In genomic region chr5:102206953-102207352, GRCm38 (mm10) we compare ENCODE assay signal across 7 mouse cellular contexts.
A peak's percentile ranks its signal among the peaks of the same experiment; 100 is the strongest.
DNase-seq lines count a peak whose midpoint lies in the region; ATAC-seq and TF ChIP-seq lines count a peak whose summit lies in the region.

No protein-coding gene starts in this region.

- no peak overlapping the region for H3K27ac ChIP-seq in embryonic facial prominence, embryonic 11.5 days (replicated peaks; ENCODE audit: low read depth, low read length)
- no peak overlapping the region for H3K27ac ChIP-seq in heart, adult 2 months
- H3K27ac ChIP-seq in midbrain, embryonic 11.5 days (ENCODE audit: low read depth, low read length), result no peak overlapping the region
- no peak overlapping the region for H3K27ac ChIP-seq in small intestine, adult 2 months (ENCODE audit: insufficient read depth, low read depth, low read length)

- peak; percentile 78; the same call in 1 of the 2 replicates for ATAC-seq in embryonic facial prominence, embryonic 11.5 days (replicated peaks; ENCODE audit: insufficient number of reproducible peaks, low FRiP score, low TSS enrichment, low read depth)
- ATAC-seq in midbrain, embryonic 11.5 days (ENCODE audit: low FRiP score), result peak; percentile 88

- WGBS in embryonic facial prominence, embryonic 11.5 days, result 4% methylated on average over 16 of the region's 16 CpGs
- whole genome bisulfite sequencing in heart, adult 2 months, result 2% methylated on average over 16 of the region's 16 CpGs
- 5% methylated on average over 16 of the region's 16 CpGs for WGBS in midbrain, embryonic 11.5 days
- WGBS in small intestine, adult 2 months, result 4% methylated on average over 16 of the region's 16 CpGs

- TF ChIP-seq POLR2A in heart, adult 2 months (IDR thresholded peaks at IDR 0.05; ENCODE audit: insufficient read depth, low read depth, low read length), result no peak
- TF ChIP-seq POLR2A in small intestine, adult 2 months (IDR thresholded peaks at IDR 0.05; ENCODE audit: low read depth, low read length), result no peak

- intact Hi-C loops in heart, adult 2 months (cut with DNase I), result loop anchor here (5.0 to 10.0 kb wide), 2 partner anchors 485 to 668 kb away; no protein-coding TSS in a partner anchor
- intact Hi-C loops in left cerebral cortex, postnatal 25 days (cut with DNase I), result loop anchor here (1.0 to 5.0 kb wide), 4 partner anchors 210 to 665 kb away; no protein-coding TSS in a partner anchor

- no peaks in the 10 kb centered on the region for H3K79me2 ChIP-seq in heart, adult 2 months (replicated peaks; ENCODE audit: control insufficient read depth, insufficient read depth, low read length)

- H3K36me3 ChIP-seq in embryonic facial prominence, embryonic 11.5 days (replicated peaks; ENCODE audit: control insufficient read depth, insufficient read depth, low read depth, low read length), result no peaks in the 10 kb centered on the region
- H3K36me3 ChIP-seq in heart, adult 2 months (ENCODE audit: control insufficient read depth, insufficient read depth, low read length), result no peaks in the 10 kb centered on the region
- H3K36me3 ChIP-seq in midbrain, embryonic 11.5 days (ENCODE audit: control insufficient read depth, insufficient read depth, low read length), result no peaks in the 10 kb centered on the region
- H3K36me3 ChIP-seq in small intestine, adult 2 months (ENCODE audit: control insufficient read depth, insufficient read depth, low read length), result no peaks in the 10 kb centered on the region

- H3K4me2 ChIP-seq in embryonic facial prominence, embryonic 11.5 days (ENCODE audit: low read depth, low read length), result no peak overlapping the region
- H3K4me2 ChIP-seq in midbrain, embryonic 11.5 days, result peak overlapping the region; percentile 16; the same call in 1 of the 2 replicates

- TF ChIP-seq EP300 in heart, adult 2 months (IDR thresholded peaks at IDR 0.05; ENCODE audit: insufficient read depth, low read depth, low read length), result no peak

- no peaks in the 10 kb centered on the region for H3K4me1 ChIP-seq in embryonic facial prominence, embryonic 11.5 days (ENCODE audit: control insufficient read depth, insufficient read depth, low read length)
- H3K4me1 ChIP-seq in heart, adult 2 months (ENCODE audit: control insufficient read depth, insufficient read depth, low read length), result no peaks in the 10 kb centered on the region
- peaks cover 3% of the 10 kb centered on the region; the same call in 1 of the 2 replicates for H3K4me1 ChIP-seq in midbrain, embryonic 11.5 days (ENCODE audit: control insufficient read depth, insufficient read depth, low read length)
- H3K4me1 ChIP-seq in small intestine, adult 2 months (ENCODE audit: control insufficient read depth, insufficient read depth, insufficient read length, low read length), result no peaks in the 10 kb centered on the region

- no peaks in the 10 kb centered on the region for H3K27me3 ChIP-seq in embryonic facial prominence, embryonic 11.5 days (ENCODE audit: control insufficient read depth, insufficient read depth, low read length)
- H3K27me3 ChIP-seq in heart, adult 2 months (ENCODE audit: control insufficient read depth, insufficient read depth, low read length), result 0 out of 2 replicates have a peak, but pooled peaks cover 1% of the 10 kb centered on the region
- H3K27me3 ChIP-seq in midbrain, embryonic 11.5 days (ENCODE audit: control insufficient read depth, insufficient read depth, low read length), result no peaks in the 10 kb centered on the region
- H3K27me3 ChIP-seq in small intestine, adult 2 months (ENCODE audit: control insufficient read depth, insufficient read depth, low read length), result no peaks in the 10 kb centered on the region

- no peaks in the 10 kb centered on the region for H3K9me3 ChIP-seq in embryonic facial prominence, embryonic 11.5 days (replicated peaks; ENCODE audit: control insufficient read depth, low read length)
- H3K9me3 ChIP-seq in midbrain, embryonic 11.5 days (ENCODE audit: control insufficient read depth, low read length), result no peaks in the 10 kb centered on the region

- DNase-seq in adrenal gland, postnatal 36 days, result peak; percentile 70 to 82
- DNase-seq in embryonic facial prominence, embryonic 11.5 days (ENCODE audit: low spot score), result peak; percentile 92
- DNase-seq in heart, adult 2 months, result peak; percentile 57 to 64
- peak; percentile 71 for DNase-seq in kidney, adult 11 months
- DNase-seq in left cerebral cortex, postnatal 25 days (ENCODE audit: low spot score in 2 of 2), result peak; percentile 79
- DNase-seq in midbrain, embryonic 11.5 days (ENCODE audit: low spot score, missing footprints), result peak; percentile 97

- TF ChIP-seq CTCF in heart, adult 2 months (IDR thresholded peaks at IDR 0.05), result peak; percentile 89
- TF ChIP-seq CTCF in small intestine, adult 2 months (IDR thresholded peaks at IDR 0.05; ENCODE audit: extremely low read depth, insufficient read length, insufficient replicate concordance, low read depth, low read length), result peak; percentile 75; the same call in 1 of the 2 replicates

- no peak overlapping the region for H3K4me3 ChIP-seq in embryonic facial prominence, embryonic 11.5 days (ENCODE audit: low read depth, low read length)
- no peak overlapping the region for H3K4me3 ChIP-seq in heart, adult 2 months
- no peak overlapping the region for H3K4me3 ChIP-seq in midbrain, embryonic 11.5 days (ENCODE audit: low read depth, low read length)
- no peak overlapping the region for H3K4me3 ChIP-seq in small intestine, adult 2 months (ENCODE audit: low read depth, low read length)

- H3K9ac ChIP-seq in embryonic facial prominence, embryonic 11.5 days (replicated peaks; ENCODE audit: low read length), result no peak overlapping the region
- H3K9ac ChIP-seq in heart, adult 2 months (ENCODE audit: low read depth, low read length), result no peak overlapping the region
- no peak overlapping the region for H3K9ac ChIP-seq in midbrain, embryonic 11.5 days (ENCODE audit: low read length)
